Mouse (Mus musculus): ENCODE data around the gene Fancd2.

- TF ChIP-seq GATA1 (IDR thresholded peaks at IDR 0.05; ENCODE audit: low read length) (no peak), TAL1 (IDR thresholded peaks at IDR 0.05; ENCODE audit: low read length) (no peak)
Observed at GRCm38 (mm10) chr6:113523420-113523819, 8.1 kb upstream of the Fancd2 start.
